Mouse (Mus musculus): ENCODE measurements around the gene Aacs.

Aacs gene

DNA sequence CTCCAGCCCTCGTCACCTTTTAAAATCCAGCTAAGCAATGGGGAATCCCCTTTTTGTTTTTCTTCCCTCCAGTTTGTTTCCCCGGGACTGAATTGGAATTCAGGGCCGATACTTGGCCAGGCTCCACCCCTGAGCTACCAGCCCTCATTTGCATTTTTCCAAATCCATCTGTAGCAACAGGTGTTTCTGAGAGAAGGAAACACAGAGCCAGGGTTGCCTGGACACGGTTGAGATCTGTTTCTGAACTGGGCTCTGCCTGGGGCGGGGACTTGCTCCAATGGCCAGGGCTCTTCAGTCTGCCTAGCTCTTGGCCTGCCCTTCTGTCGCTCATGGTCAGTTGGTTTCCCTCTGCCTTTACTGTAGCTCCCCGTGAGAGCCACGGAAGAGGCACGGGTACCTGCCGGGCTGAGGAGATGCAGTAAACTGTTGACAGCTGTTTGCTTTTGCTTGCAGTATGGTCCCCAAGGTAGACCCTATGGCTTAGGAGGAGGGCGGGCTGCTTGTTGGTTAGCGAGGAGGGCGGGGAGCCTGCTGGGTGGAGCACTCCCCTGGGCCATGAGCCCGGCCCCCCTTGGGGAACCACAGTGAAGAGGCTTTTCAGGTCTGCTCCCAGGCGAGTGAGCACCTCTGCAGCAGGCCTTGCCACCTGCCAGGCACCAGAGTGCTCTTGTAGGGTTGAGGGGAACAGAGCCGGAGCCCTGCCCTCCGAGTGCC, 16.9 kb downstream of the Aacs start:
- no peak for DNase-seq (ENCODE audit: low spot score in 2 of 2)

DNA sequence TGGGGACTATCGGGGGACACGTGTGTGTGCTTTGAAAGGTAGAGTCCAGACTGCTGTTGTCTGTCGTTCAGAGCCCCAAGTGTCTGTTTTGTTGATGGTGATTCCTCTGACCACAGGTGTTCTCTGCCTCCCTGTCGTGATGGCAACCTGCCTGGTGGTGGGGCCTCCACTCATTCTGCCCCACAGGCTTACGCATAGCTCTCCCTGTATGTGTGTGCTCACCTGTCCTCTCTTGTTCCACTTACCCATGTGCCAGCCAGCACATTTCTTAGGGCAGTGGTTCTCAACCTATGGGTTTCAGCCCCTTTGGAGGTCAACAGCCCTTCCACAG, 17.4 kb downstream of the Aacs start:
- no peak for DNase-seq (ENCODE audit: low spot score in 2 of 2)

DNA sequence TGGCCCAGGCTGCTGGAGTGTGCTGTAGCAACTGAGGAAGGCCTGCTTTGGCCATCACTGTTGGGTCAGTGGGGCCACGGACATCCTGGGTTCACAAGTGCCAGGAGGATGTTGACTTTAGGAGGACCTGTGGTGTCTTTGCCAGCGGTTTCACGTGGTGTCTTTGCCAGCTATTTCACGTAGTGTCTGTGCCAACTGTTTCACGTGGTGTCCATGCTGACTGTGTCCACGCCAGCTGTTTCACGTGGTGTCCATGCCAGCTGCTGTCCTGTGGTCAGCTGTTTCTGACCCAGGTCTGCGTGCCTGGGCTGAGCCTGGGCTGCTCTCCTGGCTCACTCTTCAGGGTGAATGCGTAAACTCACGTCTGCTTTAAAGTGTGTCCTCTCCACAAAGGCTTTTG, 20.0 kb downstream of the Aacs start:
- DNase-seq (ENCODE audit: low spot score in 2 of 2) = peak; percentile 19 to 27

DNA sequence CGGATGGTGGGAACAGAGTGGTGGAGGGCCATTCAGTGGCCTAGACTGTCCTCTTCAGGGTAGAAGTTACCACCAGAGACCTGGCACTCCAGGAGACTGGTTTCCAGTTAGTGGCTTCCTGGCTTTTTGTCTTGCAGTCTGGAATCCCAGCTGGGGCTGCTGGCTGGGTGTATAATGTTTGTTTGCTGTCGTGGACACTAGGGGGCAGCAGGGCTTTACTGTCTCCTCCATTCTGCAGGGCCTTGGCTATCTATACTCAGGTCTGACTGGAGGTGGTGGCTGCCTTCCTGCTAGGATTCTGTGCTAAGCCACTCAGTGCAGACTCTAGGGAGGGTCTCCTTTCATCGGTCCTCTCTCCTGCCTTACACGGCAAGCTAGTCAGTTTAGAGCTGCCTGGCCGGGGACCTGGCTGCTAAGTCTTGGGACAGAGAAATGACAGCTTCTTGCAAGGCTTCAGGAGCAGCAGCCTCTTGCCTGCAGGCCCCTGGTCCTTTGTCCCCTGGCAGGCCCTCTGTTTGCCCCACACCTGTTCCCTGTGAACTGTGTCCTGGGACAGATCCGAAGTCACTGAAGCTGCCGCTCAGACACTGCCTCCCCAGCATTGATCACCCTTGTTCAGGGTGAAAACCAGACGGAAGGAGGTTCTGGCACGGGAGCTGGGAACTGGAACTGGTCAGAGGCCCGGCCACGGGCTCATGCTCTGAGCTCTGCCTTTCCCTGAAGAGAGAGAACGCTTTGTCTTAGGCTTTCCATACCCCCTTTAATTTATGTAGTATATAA, 22.4 kb downstream of the Aacs start:
- DNase-seq (ENCODE audit: low spot score in 2 of 2) = peak; percentile 29 to 38

DNA sequence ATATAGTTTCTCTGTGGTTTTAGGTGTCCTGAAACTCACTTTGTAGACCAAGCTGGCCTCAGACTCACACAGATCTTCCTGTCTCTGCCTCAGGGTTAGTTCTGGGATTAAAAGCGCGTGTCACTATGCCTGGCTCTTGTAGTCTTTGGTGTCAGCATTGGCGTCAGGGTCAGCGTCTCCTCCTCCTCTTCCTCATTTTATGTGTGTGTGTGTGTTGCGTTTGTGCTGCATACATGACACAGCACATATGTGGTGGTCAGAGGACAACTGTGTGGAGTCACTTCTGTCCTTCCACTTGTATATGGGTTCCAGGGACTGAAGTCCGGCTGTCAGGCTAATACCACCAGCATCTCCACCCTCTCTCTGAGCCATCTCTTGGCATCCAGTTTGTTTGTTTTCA, 25.9 kb downstream of the Aacs start:
- no peak for DNase-seq (ENCODE audit: low spot score in 2 of 2)

DNA sequence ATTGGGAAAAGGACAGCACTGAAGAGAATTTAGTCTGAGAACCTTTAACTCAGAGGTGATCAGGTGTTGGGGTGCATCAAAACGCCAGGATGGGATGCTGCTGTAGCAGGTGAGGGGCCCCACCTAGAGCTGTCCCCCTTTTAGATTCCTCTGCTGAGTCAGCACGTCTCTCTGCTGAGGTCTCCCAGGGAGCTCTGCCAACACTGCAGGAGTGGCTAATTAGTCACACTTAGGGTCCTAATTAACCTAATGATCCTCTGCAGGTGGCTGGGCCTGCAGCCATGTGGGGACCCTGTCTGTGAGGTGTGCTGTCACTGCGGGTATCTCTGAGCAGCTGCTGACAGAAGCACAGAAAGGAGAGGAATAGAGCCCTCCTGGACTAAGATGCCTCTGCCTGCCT, 26.6 kb downstream of the Aacs start:
- DNase-seq (ENCODE audit: low spot score in 2 of 2) = no peak

DNA sequence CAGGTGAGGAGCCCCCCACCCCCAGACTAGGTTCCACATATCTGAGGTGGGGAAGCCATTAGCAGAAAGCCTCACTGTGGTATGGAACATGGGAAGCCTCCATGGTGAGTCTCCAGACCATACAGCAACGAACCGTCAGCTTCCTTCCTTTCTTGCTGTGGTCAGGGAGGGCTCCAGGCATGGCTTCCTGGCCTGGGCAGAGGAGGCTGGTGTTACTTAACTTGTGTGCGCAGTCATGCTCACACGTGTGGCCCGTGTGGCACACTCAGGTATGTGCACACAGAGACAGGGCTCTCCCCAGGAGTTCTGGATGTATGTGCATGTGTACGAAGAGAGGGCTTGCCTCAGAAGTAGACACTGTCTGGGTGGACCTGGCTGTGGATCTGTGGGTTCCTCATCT, 28.0 kb downstream of the Aacs start:
- DNase-seq (ENCODE audit: low spot score in 2 of 2) = no peak

DNA sequence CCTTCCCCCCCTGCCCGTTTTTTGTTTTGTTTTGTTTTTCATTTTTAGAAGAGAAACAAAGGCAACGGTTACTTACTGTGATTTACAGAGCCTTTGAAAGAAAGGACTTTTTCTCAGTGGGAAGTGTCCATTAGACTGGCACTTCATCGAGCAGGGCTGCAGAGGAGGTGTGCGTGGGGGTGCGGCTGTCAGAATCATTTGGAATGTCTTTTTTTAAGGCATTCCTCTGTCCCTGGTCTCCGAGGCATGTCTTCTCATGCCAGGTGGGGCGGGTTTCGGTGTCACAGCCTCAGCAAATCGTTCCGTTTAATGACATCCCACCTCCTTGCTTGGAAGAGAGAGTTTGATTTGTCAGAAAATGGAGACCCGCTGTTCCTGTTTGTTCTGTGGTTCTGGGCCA, 29.1 kb downstream of the Aacs start:
- no peak for DNase-seq (ENCODE audit: low spot score in 2 of 2)

DNA sequence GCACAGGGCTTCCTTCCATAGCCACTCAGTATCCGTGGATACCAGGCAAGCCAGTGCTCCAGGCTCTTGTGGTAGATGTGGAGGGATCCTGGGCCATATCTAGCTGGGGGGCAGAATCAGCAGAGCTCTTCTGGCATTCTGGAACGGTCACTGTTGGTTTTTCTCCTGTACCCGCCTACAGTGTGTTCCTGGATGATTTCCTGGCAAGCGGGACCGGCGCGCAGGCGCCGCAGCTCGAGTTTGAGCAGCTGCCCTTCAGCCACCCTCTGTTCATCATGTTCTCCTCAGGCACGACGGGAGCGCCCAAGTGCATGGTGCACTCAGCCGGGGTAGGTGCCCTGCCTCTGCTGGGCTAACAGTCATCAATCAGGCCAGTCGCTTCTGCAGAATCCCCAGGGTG, 30.4 kb downstream of the Aacs start:
- DNase-seq (ENCODE audit: low spot score in 2 of 2) = no peak

DNA sequence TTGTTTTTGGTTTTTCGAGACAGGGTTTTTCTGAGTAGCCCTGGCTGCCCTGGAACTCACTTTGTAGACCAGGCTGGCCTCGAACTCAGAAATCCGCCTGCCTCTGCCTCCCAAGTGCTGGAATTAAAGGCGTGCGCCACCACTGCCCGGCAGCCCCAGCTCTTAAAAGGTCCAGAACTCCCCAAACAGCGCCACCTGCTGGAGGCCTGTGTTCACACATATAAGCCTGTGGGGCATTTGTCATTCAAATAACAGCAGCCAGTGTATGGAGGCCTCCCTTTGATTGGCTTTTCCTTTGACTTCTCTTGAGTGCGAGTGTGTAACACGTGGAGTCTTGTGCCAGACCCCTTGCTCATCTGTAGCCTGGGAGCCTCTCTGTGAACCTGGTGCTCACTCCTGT, 32.0 kb downstream of the Aacs start:
- no peak for DNase-seq (ENCODE audit: low spot score in 2 of 2)

DNA sequence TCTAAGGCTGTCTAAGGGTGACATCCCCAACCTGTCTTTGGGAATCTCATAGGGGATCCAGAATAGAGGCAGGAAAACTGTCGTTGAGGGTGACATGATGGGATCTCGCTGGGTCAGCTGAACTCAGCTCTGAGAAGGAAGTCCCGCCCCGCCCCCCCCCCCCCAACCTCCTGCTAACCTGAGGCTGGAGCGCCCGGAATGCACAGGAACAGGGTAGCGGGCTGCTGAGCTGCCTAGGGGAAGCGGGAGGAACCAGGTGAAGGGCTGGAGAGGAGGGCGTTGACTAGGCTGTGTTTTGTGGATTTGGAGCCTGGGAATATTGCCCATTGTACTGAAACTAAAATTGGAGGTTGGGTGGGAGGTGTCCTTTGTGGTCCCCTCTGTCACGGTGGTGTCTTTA, 32.4 kb downstream of the Aacs start:
- no peak for DNase-seq (ENCODE audit: low spot score in 2 of 2)

DNA sequence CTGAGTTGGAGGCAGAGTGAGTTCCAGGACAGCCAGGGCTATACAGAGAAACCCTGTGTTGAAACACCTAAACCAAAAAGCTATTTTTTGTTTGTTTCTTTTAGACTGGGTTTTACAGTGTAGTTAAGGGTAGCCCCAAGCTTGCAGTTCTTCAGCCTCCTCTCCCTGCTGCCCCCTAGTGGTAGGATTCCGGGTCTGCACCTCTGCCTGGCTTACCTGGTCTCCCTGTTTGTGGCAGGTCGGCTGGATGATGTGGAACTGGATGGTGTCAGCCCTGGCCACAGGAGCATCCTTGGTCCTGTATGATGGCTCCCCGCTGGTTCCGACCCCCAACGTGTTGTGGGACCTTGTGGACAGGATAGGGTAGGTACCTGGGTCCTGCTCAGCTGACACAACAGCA, 33.9 kb downstream of the Aacs start:
- no peak for DNase-seq (ENCODE audit: low spot score in 2 of 2)

DNA sequence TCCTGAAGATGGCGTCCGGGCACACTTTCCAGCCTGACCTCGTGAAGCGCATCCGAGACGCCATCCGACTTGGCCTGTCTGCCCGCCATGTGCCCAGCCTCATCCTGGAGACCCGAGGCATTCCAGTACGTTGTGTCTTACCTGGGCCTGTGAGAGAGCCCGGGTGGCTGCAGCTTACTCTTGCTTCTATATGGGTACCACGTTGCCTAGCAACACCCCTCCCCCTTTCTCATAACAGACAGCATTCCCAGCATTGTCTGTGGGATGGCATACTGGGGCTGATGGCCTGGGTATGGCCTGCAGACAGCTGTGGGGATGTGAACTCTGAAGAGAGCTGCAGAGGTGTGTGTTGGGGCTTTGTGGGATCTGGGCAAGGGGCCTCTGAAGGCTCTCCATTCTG, 39.4 kb downstream of the Aacs start:
- no peak for DNase-seq (ENCODE audit: low spot score in 2 of 2)

DNA sequence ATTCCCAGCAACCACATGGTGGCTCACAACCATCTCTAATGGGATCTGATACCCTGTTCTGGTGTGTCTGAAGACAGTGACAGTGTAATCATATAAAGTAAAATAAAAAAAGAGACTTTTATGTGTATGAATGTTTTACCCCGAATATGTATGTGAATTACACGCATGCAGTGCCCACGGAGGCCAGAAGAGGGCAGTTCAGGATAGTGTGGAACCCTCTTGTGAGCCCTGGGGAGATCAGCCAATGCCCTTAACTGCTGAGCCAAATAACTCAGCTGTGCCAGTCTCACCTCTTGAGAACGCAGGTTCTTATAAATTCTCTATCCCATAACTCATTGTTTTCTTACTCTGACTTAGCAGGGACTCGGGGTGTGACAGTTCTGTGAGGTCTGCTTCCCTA, 43.0 kb downstream of the Aacs start:
- DNase-seq (ENCODE audit: low spot score in 2 of 2) = no peak

DNA sequence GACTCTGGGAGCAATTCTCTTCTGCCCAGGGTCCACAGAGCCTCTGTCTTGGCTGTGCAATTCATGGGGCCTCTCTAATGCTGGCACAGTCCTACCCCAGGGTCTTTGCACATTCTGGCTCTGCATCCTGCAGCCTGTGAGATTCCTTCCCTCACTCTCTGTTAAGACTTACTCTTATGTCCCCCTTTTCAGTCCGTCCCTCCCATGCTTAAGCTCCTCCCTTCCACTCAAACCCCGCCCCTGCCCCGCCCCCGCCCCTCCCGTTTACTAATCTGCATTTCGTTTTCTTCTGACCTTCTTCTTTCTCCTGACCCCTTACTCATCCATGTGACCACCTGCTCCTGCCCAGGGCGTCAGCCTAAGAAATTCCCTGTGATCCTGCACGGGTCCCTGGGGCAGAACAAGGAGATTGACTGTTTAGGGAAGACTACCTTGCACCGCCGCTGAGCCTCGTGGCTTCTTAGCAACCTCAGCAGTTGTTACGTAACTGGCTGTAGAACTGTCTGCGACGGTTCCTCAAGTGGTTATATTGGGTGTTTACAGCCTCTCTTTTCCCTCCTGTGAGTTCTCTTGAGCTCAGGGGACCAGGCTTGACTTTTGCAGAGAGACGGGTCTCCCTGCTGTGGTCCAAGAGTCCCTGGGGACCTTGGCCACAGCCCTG, 45.4 kb downstream of the Aacs start:
- DNase-seq (ENCODE audit: low spot score in 2 of 2) = no peak

DNA sequence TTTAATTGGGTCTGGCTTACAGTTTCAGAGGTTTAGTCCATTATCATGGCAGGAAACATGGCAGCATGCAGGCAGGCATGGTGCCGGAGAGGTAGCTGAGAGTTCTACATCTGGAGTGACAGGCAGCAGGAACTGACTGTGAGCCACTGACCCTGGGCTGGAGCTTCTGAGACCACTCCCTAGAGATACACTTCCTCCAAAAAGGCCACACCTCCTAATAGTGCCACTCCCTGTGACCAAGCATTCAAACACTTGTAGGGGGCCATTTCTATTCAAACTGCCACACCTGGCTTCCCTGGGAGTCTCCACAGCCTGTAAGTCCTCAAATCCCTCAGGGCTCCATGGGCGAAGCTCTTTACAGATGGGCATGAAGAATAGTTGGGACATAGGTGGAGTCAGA, 47.7 kb downstream of the Aacs start:
- no peak for DNase-seq (ENCODE audit: low spot score in 2 of 2)

DNA sequence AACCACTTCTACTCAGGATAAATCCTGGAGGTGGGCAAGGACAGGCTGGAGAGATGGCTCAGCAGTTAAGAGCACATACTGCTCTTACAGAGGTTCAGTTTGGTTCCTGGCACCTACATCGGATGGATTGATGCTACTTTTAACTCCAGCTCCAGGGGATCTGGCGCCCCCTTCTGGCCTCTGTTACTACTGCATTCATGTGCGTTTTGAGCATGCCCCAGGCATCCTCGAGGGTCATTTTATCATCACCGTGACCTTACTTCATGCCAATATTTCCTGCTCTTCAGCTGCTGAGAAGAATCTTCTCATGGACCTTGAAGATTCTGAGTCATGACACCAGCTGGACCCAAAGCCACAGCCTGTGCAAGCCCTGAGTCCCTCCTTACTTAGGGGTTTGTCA, 49.9 kb downstream of the Aacs start:
- DNase-seq (ENCODE audit: low spot score in 2 of 2) = no peak

DNA sequence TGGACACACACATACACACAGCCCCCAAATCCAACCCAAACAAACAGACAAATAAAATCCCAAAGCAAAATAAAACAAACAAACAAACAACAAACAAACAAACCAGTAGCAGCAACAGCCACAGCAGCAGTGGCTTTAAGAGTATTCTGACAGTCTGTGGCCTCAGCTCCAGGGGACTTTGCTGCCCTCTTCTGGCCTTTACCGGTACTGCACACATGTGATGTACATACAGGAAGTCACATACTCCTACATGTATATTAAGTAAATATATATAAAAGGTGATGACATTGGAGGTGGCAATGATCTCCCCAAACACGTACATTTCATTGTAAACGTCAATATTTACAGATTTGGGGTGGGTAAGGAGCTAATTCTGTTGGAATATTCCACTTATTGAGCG, 50.9 kb downstream of the Aacs start:
- no peak for DNase-seq (ENCODE audit: low spot score in 2 of 2)

DNA sequence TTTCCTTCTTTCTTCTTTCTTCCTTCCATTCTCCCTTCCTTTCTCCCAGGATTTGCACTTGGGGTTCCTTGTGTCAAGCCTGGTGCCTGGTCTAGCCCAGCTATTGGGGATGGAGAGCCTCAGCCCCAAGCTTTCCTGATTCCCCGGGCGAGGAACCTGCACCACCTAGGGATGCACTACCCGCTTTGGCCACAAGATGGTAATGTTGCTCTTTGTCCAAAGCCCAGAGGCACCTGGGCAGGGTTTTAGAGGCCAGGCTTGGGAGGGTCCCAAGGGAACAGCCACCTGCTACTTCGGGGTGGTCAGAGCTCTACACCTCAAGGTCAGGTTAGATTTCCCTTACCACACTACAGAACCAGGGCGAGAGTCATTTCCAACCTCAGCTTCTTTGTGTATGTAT, 53.5 kb downstream of the Aacs start:
- DNase-seq (ENCODE audit: low spot score in 2 of 2) = peak in 1 of 2 experiments; percentile 28

DNA sequence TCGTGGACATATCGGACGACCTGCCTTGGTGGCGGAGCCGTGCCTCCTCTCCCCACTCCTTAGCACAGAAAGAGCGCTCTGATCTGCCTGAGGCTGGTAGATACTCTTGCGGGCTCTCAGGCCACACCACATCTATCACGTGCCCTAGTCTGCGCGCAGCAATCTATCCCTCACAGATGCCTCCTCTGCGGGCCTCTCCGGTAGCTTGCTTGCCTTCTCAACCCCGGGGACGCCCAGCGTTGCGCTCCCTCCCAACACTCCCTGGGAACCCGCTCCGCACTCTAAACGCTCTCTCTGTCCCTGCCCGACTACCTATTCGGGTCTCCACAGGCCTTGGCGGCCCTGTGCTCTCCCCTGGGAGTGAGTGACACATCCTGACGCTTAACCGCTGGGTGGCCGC, 56.0 kb downstream of the Aacs start, which contains the start of gene Tmem132b:
Gene Tmem132b (plus strand): TSS at position 141 of the 400 bp plus-strand sequence.
- no peak for DNase-seq (ENCODE audit: low spot score in 2 of 2)

DNA sequence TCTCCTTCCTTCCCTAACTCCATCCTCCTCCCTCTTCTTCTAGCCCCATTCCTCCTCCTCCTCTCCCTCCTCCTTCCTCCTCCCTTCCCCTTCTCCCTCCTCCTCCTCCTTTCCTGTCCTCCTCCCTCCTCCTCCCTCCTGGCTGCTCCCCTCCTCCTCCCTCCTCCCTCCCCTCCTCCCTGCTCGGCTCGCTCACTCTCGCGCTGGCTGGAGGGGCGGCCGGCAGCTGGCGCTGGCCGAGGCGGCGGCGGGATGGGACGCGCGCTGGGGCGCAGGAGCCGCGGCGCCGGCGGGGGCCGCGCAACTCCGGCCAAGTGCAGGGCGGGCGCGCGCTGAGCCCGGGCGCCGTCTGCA, 56.6 kb downstream of the Aacs start:
- no peak for DNase-seq (ENCODE audit: low spot score in 2 of 2)

DNA sequence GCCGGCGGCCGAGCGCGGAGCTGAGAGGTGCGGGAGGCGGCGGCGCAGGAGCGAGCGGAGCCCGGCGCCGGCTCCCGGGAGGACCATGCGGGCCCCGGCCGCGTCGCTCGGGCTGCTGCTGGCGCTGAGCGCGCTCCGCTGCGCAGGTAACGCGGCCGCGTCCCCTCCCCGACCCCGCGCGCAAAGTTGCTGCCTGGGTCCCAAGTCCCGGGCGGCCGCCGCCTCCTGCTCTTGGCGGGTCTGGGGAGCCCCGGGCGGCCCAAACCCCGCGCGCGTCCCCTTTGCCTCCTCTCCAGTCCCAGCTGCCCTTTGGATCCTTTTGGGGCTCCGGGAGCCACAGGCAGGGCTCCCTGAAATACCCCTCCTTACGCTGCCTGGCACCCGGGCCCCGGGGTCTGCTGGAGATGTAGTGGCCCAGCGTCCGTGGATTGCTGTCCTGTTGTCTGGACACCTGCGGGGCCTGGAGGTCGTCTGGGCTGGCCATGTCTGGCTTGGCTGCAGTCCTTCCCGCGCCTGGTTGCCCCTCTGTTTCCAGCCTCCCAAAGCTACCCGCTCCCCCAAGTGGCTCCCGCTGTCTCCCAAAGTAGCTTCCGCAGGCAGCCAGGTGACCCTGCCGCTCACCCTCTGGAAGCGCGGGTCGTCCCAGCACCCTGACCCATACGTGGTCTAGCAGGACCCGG, 57.1 kb downstream of the Aacs start:
- no peak for DNase-seq (ENCODE audit: low spot score in 2 of 2)

All from heart, adult 9 months (tissue).